Mouse (Mus musculus) MEL (cell line): Measurements from ENCODE around the gene Dlx4.

Source experiments
- CTCF ChIP-seq, 3 experiments: IDR thresholded peaks in 2 of 3; conservative IDR thresholded peaks in 1 of 3; 2 replicates each; pipeline ENCODE4 v1.5.1; 2011 to 2012; ENCODE audit warnings: low read length in 3 of 3, low read depth in 2 of 3, mild to moderate bottlenecking in 2 of 3, improper control_type of control experiment in 1 of 3, inconsistent platforms in 1 of 3, mixed read lengths in 1 of 3, moderate library complexity in 1 of 3; ENCODE audit not compliant: control insufficient read depth in 1 of 3, insufficient read depth in 1 of 3, poor library complexity in 1 of 3, severe bottlenecking in 1 of 3
- EP300 ChIP-seq, 2 experiments: IDR thresholded peaks; 2 replicates each; pipeline ENCODE4 v1.6.1; 2011; ENCODE audit warnings: improper control_type of control experiment in 2 of 2, low read length in 2 of 2, low read depth in 1 of 2, mild to moderate bottlenecking in 1 of 2
- ETS1 ChIP-seq: IDR thresholded peaks from 2 replicates; pipeline ENCODE4 v1.6.1; 2012; ENCODE audit warnings: low read depth, mild to moderate bottlenecking, inconsistent platforms, low read length, improper control_type of control experiment, moderate library complexity
- GATA1 ChIP-seq: IDR thresholded peaks from 2 replicates; pipeline ENCODE4 v1.6.1; 2011; ENCODE audit warnings: low read depth, low read length, improper control_type of control experiment
- MAX ChIP-seq: IDR thresholded peaks from 2 replicates; pipeline ENCODE4 v1.6.1; 2011; ENCODE audit warnings: low read length, improper control_type of control experiment
- NELFE ChIP-seq: IDR thresholded peaks from 2 replicates; pipeline ENCODE4 v1.6.1; 2011; ENCODE audit warnings: low read depth, low read length, improper control_type of control experiment
- NRF1 ChIP-seq: IDR thresholded peaks from 2 replicates; pipeline ENCODE4 v1.6.1; 2014; ENCODE audit warnings: low read depth, mild to moderate bottlenecking, inconsistent platforms, low read length, improper control_type of control experiment, moderate library complexity; ENCODE audit not compliant: poor library complexity, insufficient read depth, severe bottlenecking
- POLR2A ChIP-seq, 2 experiments: IDR thresholded peaks; 2 replicates each; pipeline ENCODE4 v1.6.1; 2011 to 2012; ENCODE audit warnings: low read length in 2 of 2, mild to moderate bottlenecking in 2 of 2, control low read depth in 1 of 2, improper control_type of control experiment in 1 of 2, low read depth in 1 of 2, moderate library complexity in 1 of 2; ENCODE audit not compliant: control insufficient read depth in 1 of 2, insufficient read depth in 1 of 2, poor library complexity in 1 of 2
- RCOR1 ChIP-seq: IDR thresholded peaks from 2 replicates; pipeline ENCODE4 v1.6.1; 2012; ENCODE audit warnings: low read depth, mild to moderate bottlenecking, inconsistent platforms, low read length, improper control_type of control experiment

- no peak for TF ChIP-seq POLR2A (IDR thresholded peaks at IDR 0.05; ENCODE audit: control insufficient read depth in 1 of 2, insufficient read depth in 1 of 2, low read depth in 1 of 2, low read length in 2 of 2, poor library complexity in 1 of 2)
- TF ChIP-seq GATA1: no peak
- no peak for TF ChIP-seq CTCF (IDR thresholded peaks at IDR 0.05 in 2 of 3, conservative IDR thresholded peaks at IDR 0.05 in 1 of 3; ENCODE audit: control insufficient read depth in 1 of 3, insufficient read depth in 1 of 3, low read depth in 2 of 3, low read length in 3 of 3, poor library complexity in 1 of 3, severe bottlenecking in 1 of 3)
- TF ChIP-seq RCOR1: no peak
- TF ChIP-seq ETS1: no peak
- TF ChIP-seq NRF1: no peak
- no peak for TF ChIP-seq MAX
- TF ChIP-seq NELFE: no peak
- TF ChIP-seq EP300 (IDR thresholded peaks at IDR 0.05; ENCODE audit: low read depth in 1 of 2, low read length in 2 of 2): no peak
Observed at GRCm38 (mm10) chr11:95142258-95142657, 3.8 kb downstream of the Dlx4 start.
